Mouse (Mus musculus) heart, postnatal 0 days (tissue): Measurements from ENCODE around the gene Hoxb4.

ENCODE experiments used
- CTCF ChIP-seq: IDR thresholded peaks from 2 replicates; pipeline ENCODE4 v1.5.1; 2016; ENCODE audit warnings: antibody characterized with exemption, control low read depth, low read depth
- EP300 ChIP-seq: IDR thresholded peaks from 2 replicates; pipeline ENCODE4 v1.6.1; 2016; ENCODE audit warnings: antibody characterized with exemption, low read depth

GRCm38 (mm10) chr11:96302381-96303150 lies 15.5 kb upstream of the Hoxb4 start:
- TF ChIP-seq CTCF (no peak), EP300 (no peak)
